Mouse (Mus musculus): Measurements from ENCODE around the gene Arid3b. TPM values are rescaled to one million over a fixed set of nuclear protein-coding genes. Genes with fewer than 3 reads are reported as not detected.

Arid3b gene
- polyA plus RNA-seq, 1 experiment from 2014 or later: 3.8 TPM

GRCm38 (mm10) chr9:57817220-57817667, 19.3 kb downstream of the Arid3b start:
- no peak overlapping the region for H3K27ac ChIP-seq (replicated peaks; ENCODE audit: low read depth, low read length)
- no peaks in the 10 kb centered on the region for H3K9me3 ChIP-seq (ENCODE audit: control insufficient read depth, low read length)
- no peaks in the 10 kb centered on the region for H3K36me3 ChIP-seq (ENCODE audit: control insufficient read depth, insufficient read depth, low read length)
- H3K4me1 ChIP-seq (ENCODE audit: control insufficient read depth, insufficient read depth, low read length): peaks cover 41% of the 10 kb centered on the region
- DNase-seq (ENCODE audit: low spot score) (peak; percentile 56), ATAC-seq (ENCODE audit: low read depth) (peak; percentile 55; the same call in 1 of the 2 replicates)
- H3K27me3 ChIP-seq (replicated peaks; ENCODE audit: control insufficient read depth, insufficient read depth, low read length): no peaks in the 10 kb centered on the region
- no peak overlapping the region for H3K9ac ChIP-seq (ENCODE audit: low read depth, low read length)
- no peak overlapping the region; the same call in 1 of the 2 replicates for H3K4me2 ChIP-seq (ENCODE audit: low read depth, low read length)
- WGBS: 8% methylated on average over 6 of the region's 6 CpGs
- no peak overlapping the region for H3K4me3 ChIP-seq (ENCODE audit: low read depth, low read length)

GRCm38 (mm10) chr9:57814866-57815265, 21.7 kb downstream of the Arid3b start:
- Histone ChIP-seq H3K27ac (replicated peaks; ENCODE audit: low read depth, low read length) (no peak overlapping the region), H3K9ac (ENCODE audit: low read depth, low read length) (no peak overlapping the region), H3K4me1 (ENCODE audit: control insufficient read depth, insufficient read depth, low read length) (peaks cover 47% of the 10 kb centered on the region), H3K4me2 (ENCODE audit: low read depth, low read length) (no peak overlapping the region), H3K27me3 (replicated peaks; ENCODE audit: control insufficient read depth, insufficient read depth, low read length) (no peaks in the 10 kb centered on the region), H3K4me3 (ENCODE audit: low read depth, low read length) (no peak overlapping the region), H3K36me3 (ENCODE audit: control insufficient read depth, insufficient read depth, low read length) (no peaks in the 10 kb centered on the region), H3K9me3 (ENCODE audit: control insufficient read depth, low read length) (no peaks in the 10 kb centered on the region)
- DNase-seq (ENCODE audit: low spot score): no peak
- ATAC-seq (ENCODE audit: low read depth): no peak; the same call in 1 of the 2 replicates
- 24% methylated on average over 3 of the region's 3 CpGs for WGBS

- H3K4me3 ChIP-seq (ENCODE audit: low read depth, low read length): no peak overlapping the region
- H3K9me3 ChIP-seq (ENCODE audit: control insufficient read depth, low read length): no peaks in the 10 kb centered on the region
- WGBS: 36% methylated on average over 1 of the region's 1 CpGs
- DNase-seq (ENCODE audit: low spot score) (no peak), ATAC-seq (ENCODE audit: low read depth) (no peak)
- H3K27ac ChIP-seq (replicated peaks; ENCODE audit: low read depth, low read length): no peak overlapping the region
- no peak overlapping the region for H3K9ac ChIP-seq (ENCODE audit: low read depth, low read length)
- H3K4me2 ChIP-seq (ENCODE audit: low read depth, low read length): no peak overlapping the region
- H3K27me3 ChIP-seq (replicated peaks; ENCODE audit: control insufficient read depth, insufficient read depth, low read length): no peaks in the 10 kb centered on the region
- peaks cover 47% of the 10 kb centered on the region for H3K4me1 ChIP-seq (ENCODE audit: control insufficient read depth, insufficient read depth, low read length)
- H3K36me3 ChIP-seq (ENCODE audit: control insufficient read depth, insufficient read depth, low read length): no peaks in the 10 kb centered on the region
Observed at GRCm38 (mm10) chr9:57814014-57814413, 22.6 kb downstream of the Arid3b start.

- Histone ChIP-seq H3K4me2 (ENCODE audit: low read depth, low read length) (no peak overlapping the region), H3K36me3 (ENCODE audit: control insufficient read depth, insufficient read depth, low read length) (no peaks in the 10 kb centered on the region), H3K4me3 (ENCODE audit: low read depth, low read length) (no peak overlapping the region), H3K4me1 (ENCODE audit: control insufficient read depth, insufficient read depth, low read length) (peaks cover 38% of the 10 kb centered on the region), H3K9ac (ENCODE audit: low read depth, low read length) (no peak overlapping the region), H3K27ac (replicated peaks; ENCODE audit: low read depth, low read length) (no peak overlapping the region), H3K9me3 (ENCODE audit: control insufficient read depth, low read length) (no peaks in the 10 kb centered on the region), H3K27me3 (replicated peaks; ENCODE audit: control insufficient read depth, insufficient read depth, low read length) (no peaks in the 10 kb centered on the region)
- ATAC-seq (ENCODE audit: low read depth) (no peak), DNase-seq (ENCODE audit: low spot score) (no peak)
- WGBS: 37% methylated on average over 8 of the region's 8 CpGs
Observed at GRCm38 (mm10) chr9:57811793-57812733, 24.5 kb downstream of the Arid3b start.

- no peak for ATAC-seq (ENCODE audit: low read depth)
- no peak overlapping the region for H3K4me3 ChIP-seq (ENCODE audit: low read depth, low read length)
- H3K27ac ChIP-seq (replicated peaks; ENCODE audit: low read depth, low read length): no peak overlapping the region
- H3K4me2 ChIP-seq (ENCODE audit: low read depth, low read length): no peak overlapping the region
- H3K4me1 ChIP-seq (ENCODE audit: control insufficient read depth, insufficient read depth, low read length): peaks cover 27% of the 10 kb centered on the region
- DNase-seq (ENCODE audit: low spot score): no peak
- no peaks in the 10 kb centered on the region for H3K36me3 ChIP-seq (ENCODE audit: control insufficient read depth, insufficient read depth, low read length)
- 70% methylated on average over 3 of the region's 3 CpGs for WGBS
- H3K9me3 ChIP-seq (ENCODE audit: control insufficient read depth, low read length): no peaks in the 10 kb centered on the region
- H3K9ac ChIP-seq (ENCODE audit: low read depth, low read length): no peak overlapping the region
- no peaks in the 10 kb centered on the region for H3K27me3 ChIP-seq (replicated peaks; ENCODE audit: control insufficient read depth, insufficient read depth, low read length)
Observed at GRCm38 (mm10) chr9:57810691-57811090, 25.9 kb downstream of the Arid3b start.

GRCm38 (mm10) chr9:57808771-57809310, 27.8 kb downstream of the Arid3b start:
- H3K4me2 ChIP-seq (ENCODE audit: low read depth, low read length): no peak overlapping the region
- H3K4me3 ChIP-seq (ENCODE audit: low read depth, low read length): no peak overlapping the region
- no peaks in the 10 kb centered on the region for H3K36me3 ChIP-seq (ENCODE audit: control insufficient read depth, insufficient read depth, low read length)
- ATAC-seq (ENCODE audit: low read depth) (no peak), DNase-seq (ENCODE audit: low spot score) (no peak)
- H3K4me1 ChIP-seq (ENCODE audit: control insufficient read depth, insufficient read depth, low read length): peaks cover 14% of the 10 kb centered on the region
- H3K9ac ChIP-seq (ENCODE audit: low read depth, low read length): no peak overlapping the region
- H3K9me3 ChIP-seq (ENCODE audit: control insufficient read depth, low read length): no peaks in the 10 kb centered on the region
- WGBS: 63% methylated on average over 5 of the region's 5 CpGs
- H3K27me3 ChIP-seq (replicated peaks; ENCODE audit: control insufficient read depth, insufficient read depth, low read length): no peaks in the 10 kb centered on the region
- no peak overlapping the region for H3K27ac ChIP-seq (replicated peaks; ENCODE audit: low read depth, low read length)

- DNase-seq (ENCODE audit: low spot score): no peak
- no peaks in the 10 kb centered on the region for H3K36me3 ChIP-seq (ENCODE audit: control insufficient read depth, insufficient read depth, low read length)
- no peak overlapping the region for H3K4me3 ChIP-seq (ENCODE audit: low read depth, low read length)
- no peak overlapping the region for H3K9ac ChIP-seq (ENCODE audit: low read depth, low read length)
- no peaks in the 10 kb centered on the region for H3K27me3 ChIP-seq (replicated peaks; ENCODE audit: control insufficient read depth, insufficient read depth, low read length)
- no peak overlapping the region for H3K27ac ChIP-seq (replicated peaks; ENCODE audit: low read depth, low read length)
- 77% methylated on average over 4 of the region's 4 CpGs for WGBS
- peaks cover 6% of the 10 kb centered on the region for H3K4me1 ChIP-seq (ENCODE audit: control insufficient read depth, insufficient read depth, low read length)
- no peak overlapping the region for H3K4me2 ChIP-seq (ENCODE audit: low read depth, low read length)
- ATAC-seq (ENCODE audit: low read depth): no peak
- no peaks in the 10 kb centered on the region for H3K9me3 ChIP-seq (ENCODE audit: control insufficient read depth, low read length)
Observed at GRCm38 (mm10) chr9:57807174-57807651, 29.4 kb downstream of the Arid3b start.

- no peak overlapping the region for H3K9ac ChIP-seq (ENCODE audit: low read depth, low read length)
- no peaks in the 10 kb centered on the region for H3K27me3 ChIP-seq (replicated peaks; ENCODE audit: control insufficient read depth, insufficient read depth, low read length)
- H3K9me3 ChIP-seq (ENCODE audit: control insufficient read depth, low read length): no peaks in the 10 kb centered on the region
- no peak overlapping the region for H3K4me2 ChIP-seq (ENCODE audit: low read depth, low read length)
- no peaks in the 10 kb centered on the region for H3K36me3 ChIP-seq (ENCODE audit: control insufficient read depth, insufficient read depth, low read length)
- H3K27ac ChIP-seq (replicated peaks; ENCODE audit: low read depth, low read length): no peak overlapping the region
- ATAC-seq (ENCODE audit: low read depth) (no peak), DNase-seq (ENCODE audit: low spot score) (no peak)
- whole genome bisulfite sequencing: 48% methylated on average over 1 of the region's 1 CpGs
- no peaks in the 10 kb centered on the region; the same call in 1 of the 2 replicates for H3K4me1 ChIP-seq (ENCODE audit: control insufficient read depth, insufficient read depth, low read length)
- no peak overlapping the region for H3K4me3 ChIP-seq (ENCODE audit: low read depth, low read length)
Observed at GRCm38 (mm10) chr9:57806066-57806481, 30.5 kb downstream of the Arid3b start.

All from embryonic facial prominence, embryonic 14.5 days (tissue).